Mouse (Mus musculus) embryonic facial prominence, embryonic 15.5 days (tissue): ENCODE data around the gene Bptf. TPM values are rescaled to one million over a fixed set of nuclear protein-coding genes. Genes with fewer than 3 reads are reported as not detected.

Experiments
- ATAC-seq: fragments of 200-750 bp; cut with Nextera tagmentation; 2 replicates; pipeline ENCODE4 v1.8.0; 2017; ENCODE audit warnings: low read depth, moderate TSS enrichment; ENCODE audit not compliant: insufficient number of reproducible peaks, low FRiP score, low TSS enrichment
- H3K27ac ChIP-seq: fragments of 300-500 bp; sonication (generic); replicated peaks from 2 replicates; pipeline ENCODE4 v1.5.1; 2015; ENCODE audit warnings: mild to moderate bottlenecking, inconsistent platforms
- H3K27me3 ChIP-seq: fragments of 300-500 bp; sonication (generic); 2 replicates; pipeline ENCODE4 v1.6.1; 2015; ENCODE audit warnings: inconsistent platforms
- H3K36me3 ChIP-seq: fragments of 300-500 bp; sonication (generic); 2 replicates; pipeline ENCODE4 v1.6.1; 2015; ENCODE audit warnings: mild to moderate bottlenecking, inconsistent platforms
- H3K4me1 ChIP-seq: fragments of 300-500 bp; sonication (generic); 2 replicates; pipeline ENCODE4 v1.6.1; 2015; ENCODE audit warnings: inconsistent platforms
- H3K4me2 ChIP-seq: fragments of 300-500 bp; sonication (generic); replicated peaks from 2 replicates; pipeline ENCODE4 v1.6.1; 2015; ENCODE audit warnings: mild to moderate bottlenecking, inconsistent platforms
- H3K4me3 ChIP-seq: fragments of 300-500 bp; sonication (generic); replicated peaks from 2 replicates; pipeline ENCODE4 v1.5.1; 2015; ENCODE audit warnings: mild to moderate bottlenecking, inconsistent platforms
- H3K9ac ChIP-seq: fragments of 300-500 bp; sonication (generic); 2 replicates; pipeline ENCODE4 v1.6.1; 2015; ENCODE audit warnings: inconsistent platforms
- H3K9me3 ChIP-seq: fragments of 300-500 bp; sonication (generic); replicated peaks from 2 replicates; pipeline ENCODE4 v1.6.1; 2016; ENCODE audit warnings: inconsistent platforms
- WGBS: fragments of 180-500 bp; shearing (Covaris S2); methylation state at CpG from one replicate; pipeline ENCODE4 v1.1.7; 2015; 5-methylcytosine and 5-hydroxymethylcytosine counted together
- polyA plus RNA-seq: library from polyadenylated mRNA; unstranded; fragments of >200 nt; fragmentation: Nextera tagmentation; extraction: Ambion mirVana; gene quantifications from 2 replicates; pipeline ENCODE4 v1.2.1, GENCODE M21; 2015

Bptf gene
- polyA plus RNA-seq, 1 experiment from 2014 or later = 29.5 TPM

DNA sequence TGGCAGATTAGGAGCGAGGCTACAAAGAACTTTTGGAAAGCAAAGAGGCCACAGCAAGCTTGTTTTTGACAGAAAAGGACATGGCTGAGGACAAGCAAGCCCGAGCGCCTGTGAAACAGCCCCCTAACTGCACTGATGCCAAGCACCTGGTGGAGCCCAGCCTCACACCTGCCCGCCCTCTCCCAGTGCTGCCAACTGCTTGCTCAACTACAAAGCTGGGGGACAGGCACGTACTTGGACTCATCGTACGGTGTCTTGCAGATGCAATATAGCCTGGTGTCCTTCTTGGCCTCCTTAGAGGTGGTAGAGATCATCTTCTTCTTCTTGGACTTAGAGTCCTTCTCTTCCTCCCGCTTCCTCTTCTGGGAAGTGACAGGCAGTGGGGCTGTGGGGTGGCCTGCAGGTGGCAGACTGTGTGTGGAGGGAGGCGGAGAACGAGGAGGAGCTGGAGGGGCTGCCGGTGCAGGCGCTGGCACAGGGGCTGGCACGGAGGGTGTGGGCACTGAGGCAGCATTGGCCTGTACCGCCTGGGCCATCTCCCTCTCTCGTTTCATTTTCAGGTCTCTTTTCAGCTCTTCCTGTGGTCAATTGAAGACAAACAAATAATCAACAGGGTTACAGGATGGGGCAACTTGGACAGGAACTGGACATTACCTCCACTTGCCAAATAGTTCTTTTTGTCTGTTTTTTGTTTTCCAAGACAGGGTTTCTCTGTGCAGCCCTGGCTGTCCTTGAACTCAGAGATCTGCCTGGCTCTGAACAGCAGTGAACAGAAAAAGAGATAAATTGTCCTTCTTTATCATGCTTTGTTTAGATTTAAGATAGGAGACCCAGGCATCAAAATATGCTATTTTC, 84.9 kb downstream of the Bptf start:
- Histone ChIP-seq H3K4me1 (no peaks in the 10 kb centered on the region), H3K4me2 (no peak overlapping the region), H3K36me3 (peaks cover 50% of the 10 kb centered on the region), H3K4me3 (no peak overlapping the region), H3K27me3 (no peaks in the 10 kb centered on the region), H3K27ac (no peak overlapping the region), H3K9ac (no peak overlapping the region), H3K9me3 (no peaks in the 10 kb centered on the region)
- ATAC-seq = no peak
- WGBS = 87% methylated on average over 15 of the region's 15 CpGs

- WGBS = 85% methylated on average over 4 of the region's 4 CpGs
- H3K36me3 ChIP-seq = peaks cover 56% of the 10 kb centered on the region
These were observed 86.4 kb downstream of the Bptf start for GRCm38 (mm10) chr11:107045546-107045945.

DNA sequence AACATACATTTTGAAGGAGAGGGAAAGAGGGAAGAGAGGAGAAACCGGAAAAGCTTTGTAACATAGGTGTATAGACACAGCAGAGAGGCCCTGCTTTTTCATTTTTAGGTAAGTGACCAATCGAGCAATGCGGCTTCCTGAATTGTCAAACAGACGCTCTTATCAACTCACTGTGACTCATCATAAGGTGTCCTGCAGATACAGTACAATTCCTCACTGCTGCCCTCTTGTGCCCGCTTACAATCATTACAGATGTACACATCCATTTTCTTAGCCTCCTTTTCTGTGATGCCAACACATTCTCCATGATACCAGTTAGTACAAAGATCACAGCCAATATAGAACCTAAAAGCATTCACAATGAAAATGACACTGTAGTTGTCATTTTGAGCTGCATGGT, 87.6 kb downstream of the Bptf start:
- H3K9me3 ChIP-seq = no peaks in the 10 kb centered on the region
- no peak overlapping the region for H3K9ac ChIP-seq
- H3K36me3 ChIP-seq = peaks cover 66% of the 10 kb centered on the region
- no peak overlapping the region for H3K27ac ChIP-seq
- WGBS = 60% methylated on average over 5 of the region's 5 CpGs
- no peaks in the 10 kb centered on the region for H3K27me3 ChIP-seq
- no peak overlapping the region for H3K4me3 ChIP-seq
- no peak overlapping the region for H3K4me2 ChIP-seq
- ATAC-seq = no peak
- H3K4me1 ChIP-seq = no peaks in the 10 kb centered on the region

More at GRCm38 (mm10) chr11:107045546-107045945, 86.4 kb downstream of the Bptf start:
- Histone ChIP-seq H3K27ac (no peak overlapping the region), H3K9ac (no peak overlapping the region), H3K4me3 (no peak overlapping the region), H3K4me1 (no peaks in the 10 kb centered on the region), H3K4me2 (no peak overlapping the region), H3K27me3 (no peaks in the 10 kb centered on the region), H3K9me3 (no peaks in the 10 kb centered on the region)
- no peak for ATAC-seq

- Histone ChIP-seq H3K9ac (no peak overlapping the region), H3K36me3 (peaks cover 73% of the 10 kb centered on the region), H3K9me3 (no peaks in the 10 kb centered on the region), H3K4me3 (no peak overlapping the region), H3K27ac (no peak overlapping the region), H3K27me3 (no peaks in the 10 kb centered on the region), H3K4me1 (no peaks in the 10 kb centered on the region), H3K4me2 (no peak overlapping the region)
- ATAC-seq = no peak
- 93% methylated on average over 11 of the region's 11 CpGs for WGBS
These were observed 88.6 kb downstream of the Bptf start for GRCm38 (mm10) chr11:107043361-107043760.

DNA sequence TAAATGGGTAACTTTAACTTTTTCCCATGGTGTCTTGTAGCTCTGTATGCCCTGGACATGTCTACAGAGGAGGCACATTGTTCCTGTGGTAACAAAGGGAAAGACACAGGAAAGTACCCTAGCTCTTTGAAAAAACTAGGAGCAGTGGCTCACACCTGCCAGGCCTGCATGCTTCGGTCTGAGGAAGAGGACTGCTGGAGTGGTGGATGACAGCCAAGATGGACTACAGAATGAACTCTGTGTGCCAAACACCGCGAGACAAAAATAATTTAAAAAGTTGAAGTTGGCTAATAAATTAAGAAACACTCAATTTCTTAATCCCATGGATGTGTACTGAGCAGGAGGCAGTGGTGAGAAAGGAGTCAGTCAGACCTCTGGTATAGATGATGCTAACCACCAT, 90.5 kb downstream of the Bptf start:
- ATAC-seq = no peak
- no peak overlapping the region for H3K9ac ChIP-seq
- H3K4me1 ChIP-seq = no peaks in the 10 kb centered on the region
- no peaks in the 10 kb centered on the region for H3K27me3 ChIP-seq
- peaks cover 79% of the 10 kb centered on the region for H3K36me3 ChIP-seq
- no peak overlapping the region for H3K4me2 ChIP-seq
- WGBS = 96% methylated on average over 3 of the region's 3 CpGs
- H3K27ac ChIP-seq = no peak overlapping the region
- no peaks in the 10 kb centered on the region for H3K9me3 ChIP-seq
- no peak overlapping the region for H3K4me3 ChIP-seq

- Histone ChIP-seq H3K4me3 (no peak overlapping the region), H3K27me3 (no peaks in the 10 kb centered on the region), H3K27ac (no peak overlapping the region), H3K36me3 (peaks cover 74% of the 10 kb centered on the region), H3K9ac (no peak overlapping the region), H3K9me3 (no peaks in the 10 kb centered on the region), H3K4me2 (no peak overlapping the region), H3K4me1 (no peaks in the 10 kb centered on the region)
- ATAC-seq = no peak
- WGBS = 94% methylated on average over 5 of the region's 5 CpGs
These were observed 92.5 kb downstream of the Bptf start for GRCm38 (mm10) chr11:107039417-107039816.

DNA sequence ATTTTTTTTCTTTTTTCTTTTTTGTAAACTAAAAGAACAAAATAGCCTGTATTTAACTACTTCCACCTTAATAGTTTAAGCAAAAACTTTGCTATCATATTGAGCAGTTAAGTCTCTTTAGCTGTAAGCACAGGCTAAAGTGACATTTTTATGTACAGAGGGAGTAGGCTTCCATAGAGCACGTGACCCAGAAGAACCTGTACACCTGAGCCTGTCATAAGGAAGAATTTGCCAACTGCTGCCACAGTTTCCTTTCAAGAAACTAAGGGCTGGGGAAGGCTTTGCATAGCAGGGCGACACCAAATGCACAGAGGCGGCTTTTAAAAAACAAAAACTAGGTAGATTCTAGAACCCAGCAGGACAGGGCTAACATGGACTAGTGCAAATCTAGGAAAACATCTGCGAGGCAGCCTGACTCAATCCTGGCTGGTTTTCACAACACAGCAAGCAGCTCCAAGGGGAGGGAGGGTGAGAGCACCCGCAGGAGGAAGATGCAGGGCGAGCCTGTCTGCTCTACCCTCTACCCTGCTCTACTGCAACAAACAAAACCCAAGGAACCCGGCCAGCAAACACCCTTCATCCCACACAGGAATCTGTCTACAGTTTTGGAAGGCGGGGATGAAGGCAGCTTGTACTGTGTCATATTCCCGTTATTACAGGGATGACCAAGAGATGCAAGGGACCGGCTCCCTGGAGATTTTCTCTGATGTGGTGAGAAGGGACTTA, 97.7 kb downstream of the Bptf start:
- no peaks in the 10 kb centered on the region for H3K27me3 ChIP-seq
- no peaks in the 10 kb centered on the region for H3K4me1 ChIP-seq
- H3K36me3 ChIP-seq = peaks cover 37% of the 10 kb centered on the region
- no peak overlapping the region for H3K4me3 ChIP-seq
- 83% methylated on average over 10 of the region's 10 CpGs for WGBS
- H3K4me2 ChIP-seq = no peak overlapping the region
- H3K9me3 ChIP-seq = no peaks in the 10 kb centered on the region
- H3K27ac ChIP-seq = no peak overlapping the region
- no peak for ATAC-seq
- no peak overlapping the region for H3K9ac ChIP-seq

DNA sequence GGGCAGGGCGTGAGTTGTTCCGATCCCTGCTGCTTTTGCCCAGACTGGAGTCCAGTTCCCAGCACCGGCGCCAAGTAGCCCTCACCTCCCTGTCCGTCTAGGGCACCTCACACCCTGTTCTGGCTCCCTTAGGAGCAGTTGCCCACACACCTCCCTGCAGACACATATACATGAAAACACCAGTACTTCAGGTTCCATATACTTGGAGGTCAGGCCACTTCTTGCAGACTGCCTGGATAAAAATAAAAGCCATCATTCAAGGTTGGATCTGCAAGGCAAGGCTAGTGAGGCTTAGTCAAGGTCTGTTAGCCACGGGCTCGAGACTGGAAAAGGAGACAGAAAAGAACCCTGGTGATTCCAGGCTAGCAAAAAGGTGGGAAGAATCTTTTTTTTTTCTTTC, 100.3 kb downstream of the Bptf start:
- Histone ChIP-seq H3K4me2 (no peak overlapping the region), H3K9me3 (no peaks in the 10 kb centered on the region), H3K4me1 (peaks cover 12% of the 10 kb centered on the region), H3K36me3 (peaks cover 14% of the 10 kb centered on the region; the same call in 1 of the 2 replicates), H3K27me3 (0 out of 2 replicates have a peak, but pooled peaks cover under 1% of the 10 kb centered on the region), H3K4me3 (no peak overlapping the region), H3K9ac (no peak overlapping the region), H3K27ac (no peak overlapping the region)
- 35% methylated on average over 7 of the region's 7 CpGs for WGBS
- ATAC-seq = no peak

DNA sequence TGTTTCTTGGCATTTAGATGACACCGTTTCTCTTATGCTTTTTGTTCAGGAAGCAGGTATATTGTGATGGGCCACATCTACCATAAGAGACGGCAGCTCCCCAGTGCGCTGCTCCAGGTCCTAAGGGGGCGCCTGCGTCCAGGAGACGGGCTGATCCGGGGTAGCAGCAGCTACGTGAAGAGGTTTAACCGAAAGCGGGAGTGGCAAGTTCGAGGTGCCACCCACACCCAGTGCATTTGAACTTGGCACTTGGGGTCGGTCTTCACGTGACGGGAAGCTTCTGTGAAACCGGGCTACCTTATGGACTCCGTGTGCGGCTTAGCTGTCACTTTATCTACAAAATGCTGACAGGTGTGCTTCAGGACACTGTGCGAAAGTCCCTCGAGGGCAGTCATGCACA, 102.4 kb downstream of the Bptf start:
- H3K9me3 ChIP-seq = no peaks in the 10 kb centered on the region
- H3K4me3 ChIP-seq = no peak overlapping the region
- no peak overlapping the region for H3K4me2 ChIP-seq
- no peak for ATAC-seq
- H3K4me1 ChIP-seq = peaks cover 33% of the 10 kb centered on the region
- no peaks in the 10 kb centered on the region for H3K36me3 ChIP-seq
- 42% methylated on average over 19 of the region's 19 CpGs for WGBS
- 0 out of 2 replicates have a peak, but pooled peaks cover 3% of the 10 kb centered on the region for H3K27me3 ChIP-seq
- no peak overlapping the region for H3K9ac ChIP-seq
- no peak overlapping the region for H3K27ac ChIP-seq

- no peak for ATAC-seq
These were observed 103.2 kb downstream of the Bptf start for GRCm38 (mm10) chr11:107028754-107029153.

DNA sequence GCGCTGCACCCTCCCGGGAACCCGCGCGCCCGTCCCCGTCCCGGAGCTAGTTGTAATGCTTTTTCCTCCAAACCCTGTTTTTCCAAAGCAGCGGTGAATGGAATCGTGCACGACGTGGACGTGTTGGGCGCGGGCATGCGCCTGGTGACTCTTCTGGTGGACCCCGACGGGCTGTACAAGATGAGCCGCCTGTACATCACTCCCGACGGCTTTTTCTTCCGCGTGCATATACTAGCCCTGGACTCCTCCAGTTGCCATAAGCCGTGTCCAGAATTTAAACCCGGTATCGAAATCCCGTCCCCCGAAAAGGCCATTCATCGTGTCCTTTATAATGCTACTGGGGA, 103.7 kb downstream of the Bptf start:
- ATAC-seq = no peak
- H3K27me3 ChIP-seq = 0 out of 2 replicates have a peak, but pooled peaks cover 3% of the 10 kb centered on the region
- 4% methylated on average over 29 of the region's 29 CpGs for WGBS
- peak overlapping the region; percentile 74; the same call in 1 of the 2 replicates for H3K27ac ChIP-seq
- peak overlapping the region; percentile 63 for H3K9ac ChIP-seq
- H3K9me3 ChIP-seq = no peaks in the 10 kb centered on the region
- peak overlapping the region; percentile 63 for H3K4me3 ChIP-seq
- H3K4me2 ChIP-seq = peak overlapping the region; percentile 87
- peaks cover 37% of the 10 kb centered on the region for H3K4me1 ChIP-seq
- no peaks in the 10 kb centered on the region for H3K36me3 ChIP-seq

More at GRCm38 (mm10) chr11:107028754-107029153, 103.2 kb downstream of the Bptf start:
- H3K4me1 ChIP-seq = peaks cover 37% of the 10 kb centered on the region
- 0 out of 2 replicates have a peak, but pooled peaks cover 3% of the 10 kb centered on the region for H3K27me3 ChIP-seq
- H3K4me2 ChIP-seq = peak overlapping the region; percentile 87
- H3K4me3 ChIP-seq = peak overlapping the region; percentile 63
- H3K9me3 ChIP-seq = no peaks in the 10 kb centered on the region
- 61% methylated on average over 6 of the region's 6 CpGs for WGBS
- H3K9ac ChIP-seq = no peak overlapping the region; the same call in 1 of the 2 replicates
- H3K27ac ChIP-seq = no peak overlapping the region
- no peaks in the 10 kb centered on the region for H3K36me3 ChIP-seq
